Mouse (Mus musculus): ENCODE results near the gene Fndc7. TPM values are rescaled to one million over a fixed set of nuclear protein-coding genes. Genes with fewer than 3 reads are reported as not detected.
"Not testable (repeated sequence)": the region's sequence is repeated elsewhere in the genome, so short reads cannot be mapped to it uniquely, and the experiment has no call there.

Gene Fndc7
- polyA plus RNA-seq, 1 experiment: 0.08 TPM

- Histone ChIP-seq H3K4me1 (ENCODE audit: control insufficient read depth, insufficient read depth, low read length) (peaks cover 4% of the 10 kb centered on the region), H3K27ac (ENCODE audit: insufficient read depth, low read length) (no peak overlapping the region), H3K4me3 (ENCODE audit: insufficient read depth, low read length) (no peak overlapping the region)
- TF ChIP-seq POLR2A (IDR thresholded peaks at IDR 0.05; ENCODE audit: extremely low read depth, insufficient read depth, low read length) (no peak), CTCF (IDR thresholded peaks at IDR 0.05; ENCODE audit: extremely low read depth, insufficient read depth, low read length) (no peak)
Measured at GRCm38 (mm10) chr3:108850506-108850905, 39.3 kb downstream of the Fndc7 start.

GRCm38 (mm10) chr3:108846616-108847015 is 43.2 kb downstream of the Fndc7 start:
- no peak for TF ChIP-seq POLR2A (IDR thresholded peaks at IDR 0.05; ENCODE audit: extremely low read depth, insufficient read depth, low read length)
- no peak for TF ChIP-seq CTCF (IDR thresholded peaks at IDR 0.05; ENCODE audit: extremely low read depth, insufficient read depth, low read length)
- H3K4me1 ChIP-seq (ENCODE audit: control insufficient read depth, insufficient read depth, low read length): no peaks in the 10 kb centered on the region
- no peak overlapping the region for H3K27ac ChIP-seq (ENCODE audit: insufficient read depth, low read length)
- no peak overlapping the region for H3K4me3 ChIP-seq (ENCODE audit: insufficient read depth, low read length)

GRCm38 (mm10) chr3:108844521-108844920 is 45.3 kb downstream of the Fndc7 start:
- Histone ChIP-seq H3K4me1 (ENCODE audit: control insufficient read depth, insufficient read depth, low read length) (no peaks in the 10 kb centered on the region), H3K4me3 (ENCODE audit: insufficient read depth, low read length) (no peak overlapping the region), H3K27ac (ENCODE audit: insufficient read depth, low read length) (no peak overlapping the region)
- no peak for TF ChIP-seq CTCF (IDR thresholded peaks at IDR 0.05; ENCODE audit: extremely low read depth, insufficient read depth, low read length)
- no peak for TF ChIP-seq POLR2A (IDR thresholded peaks at IDR 0.05; ENCODE audit: extremely low read depth, insufficient read depth, low read length)

GRCm38 (mm10) chr3:108844026-108844425 is 45.8 kb downstream of the Fndc7 start:
- TF ChIP-seq CTCF (IDR thresholded peaks at IDR 0.05; ENCODE audit: extremely low read depth, insufficient read depth, low read length): no peak
- TF ChIP-seq POLR2A (IDR thresholded peaks at IDR 0.05; ENCODE audit: extremely low read depth, insufficient read depth, low read length): no peak
- Histone ChIP-seq H3K4me3 (ENCODE audit: insufficient read depth, low read length) (no peak overlapping the region), H3K27ac (ENCODE audit: insufficient read depth, low read length) (no peak overlapping the region), H3K4me1 (ENCODE audit: control insufficient read depth, insufficient read depth, low read length) (no peaks in the 10 kb centered on the region)

- no peak overlapping the region for H3K27ac ChIP-seq (ENCODE audit: insufficient read depth, low read length)
- H3K4me1 ChIP-seq (ENCODE audit: control insufficient read depth, insufficient read depth, low read length): no peaks in the 10 kb centered on the region
- no peak overlapping the region; the same call in 1 of the 2 replicates for H3K4me3 ChIP-seq (ENCODE audit: insufficient read depth, low read length)
- TF ChIP-seq POLR2A (IDR thresholded peaks at IDR 0.05; ENCODE audit: extremely low read depth, insufficient read depth, low read length): no peak
- TF ChIP-seq CTCF (IDR thresholded peaks at IDR 0.05; ENCODE audit: extremely low read depth, insufficient read depth, low read length): no peak
Measured at GRCm38 (mm10) chr3:108840716-108841054, 49.1 kb downstream of the Fndc7 start.

- peak within 1 kb of the TSS; percentile 52 for H3K4me3 ChIP-seq (ENCODE audit: insufficient read depth, low read length)
- TF ChIP-seq CTCF (IDR thresholded peaks at IDR 0.05; ENCODE audit: extremely low read depth, insufficient read depth, low read length) (peak; percentile 90), POLR2A (IDR thresholded peaks at IDR 0.05; ENCODE audit: extremely low read depth, insufficient read depth, low read length) (peak; percentile 58; the same call in 1 of the 2 replicates)
- H3K27ac ChIP-seq (ENCODE audit: insufficient read depth, low read length): peak within 1 kb of the TSS; percentile 74
- H3K4me1 ChIP-seq (ENCODE audit: control insufficient read depth, insufficient read depth, low read length): no peaks in the 10 kb centered on the region
Measured at GRCm38 (mm10) chr3:108840000-108840715, 49.6 kb downstream of the Fndc7 start, which contains the start of gene Stxbp3. Gene Stxbp3 (minus strand): TSS chr3:108840526.

- Histone ChIP-seq H3K4me3 (ENCODE audit: insufficient read depth, low read length) (peak overlapping the region; percentile 52), H3K27ac (ENCODE audit: insufficient read depth, low read length) (no peak overlapping the region), H3K4me1 (ENCODE audit: control insufficient read depth, insufficient read depth, low read length) (no peaks in the 10 kb centered on the region)
- no peak for TF ChIP-seq CTCF (IDR thresholded peaks at IDR 0.05; ENCODE audit: extremely low read depth, insufficient read depth, low read length)
- TF ChIP-seq POLR2A (IDR thresholded peaks at IDR 0.05; ENCODE audit: extremely low read depth, insufficient read depth, low read length): no peak
Measured at GRCm38 (mm10) chr3:108839647-108839999, 50.2 kb downstream of the Fndc7 start.

GRCm38 (mm10) chr3:108838980-108839379 is 50.8 kb downstream of the Fndc7 start:
- H3K4me1 ChIP-seq (ENCODE audit: control insufficient read depth, insufficient read depth, low read length): no peaks in the 10 kb centered on the region
- peak overlapping the region; percentile 52; the same call in 1 of the 2 replicates for H3K4me3 ChIP-seq (ENCODE audit: insufficient read depth, low read length)
- no peak for TF ChIP-seq POLR2A (IDR thresholded peaks at IDR 0.05; ENCODE audit: extremely low read depth, insufficient read depth, low read length)
- TF ChIP-seq CTCF (IDR thresholded peaks at IDR 0.05; ENCODE audit: extremely low read depth, insufficient read depth, low read length): no peak
- H3K27ac ChIP-seq (ENCODE audit: insufficient read depth, low read length): no peak overlapping the region

- Histone ChIP-seq H3K4me3 (ENCODE audit: insufficient read depth, low read length) (no peak overlapping the region), H3K4me1 (ENCODE audit: control insufficient read depth, insufficient read depth, low read length) (no peaks in the 10 kb centered on the region), H3K27ac (ENCODE audit: insufficient read depth, low read length) (0 out of 2 replicates have a peak overlapping the region, but pooled peaks have one; percentile 4)
- TF ChIP-seq POLR2A (IDR thresholded peaks at IDR 0.05; ENCODE audit: extremely low read depth, insufficient read depth, low read length): no peak
- TF ChIP-seq CTCF (IDR thresholded peaks at IDR 0.05; ENCODE audit: extremely low read depth, insufficient read depth, low read length): no peak
Measured at GRCm38 (mm10) chr3:108836931-108837330, 52.9 kb downstream of the Fndc7 start.

- not testable (repeated sequence) for H3K4me3 ChIP-seq (ENCODE audit: insufficient read depth, low read length); H3K4me1 ChIP-seq (ENCODE audit: control insufficient read depth, insufficient read depth, low read length); H3K27ac ChIP-seq (ENCODE audit: insufficient read depth, low read length)
Measured at GRCm38 (mm10) chr3:108833717-108834116, 56.1 kb downstream of the Fndc7 start.

Data from cortical plate, adult 2 months (tissue).